Mouse (Mus musculus): ENCODE measurements at regions not wholly inside any gene's neighbourhood (a gene's known extent, or its start where the extent isn't known, plus 50 kb on each side); places are given as distances from the start of the nearest gene placed in this dataset.

GRCm38 (mm10) chr14:80247575-80247974 lies 263.7 kb downstream of the Olfm4 start:
- DNase-seq (ENCODE audit: low read depth) = no peak

- no peak for DNase-seq (ENCODE audit: low read depth)
Observed at GRCm38 (mm10) chr14:80249882-80250281, 266.0 kb downstream of the Olfm4 start.

DNA sequence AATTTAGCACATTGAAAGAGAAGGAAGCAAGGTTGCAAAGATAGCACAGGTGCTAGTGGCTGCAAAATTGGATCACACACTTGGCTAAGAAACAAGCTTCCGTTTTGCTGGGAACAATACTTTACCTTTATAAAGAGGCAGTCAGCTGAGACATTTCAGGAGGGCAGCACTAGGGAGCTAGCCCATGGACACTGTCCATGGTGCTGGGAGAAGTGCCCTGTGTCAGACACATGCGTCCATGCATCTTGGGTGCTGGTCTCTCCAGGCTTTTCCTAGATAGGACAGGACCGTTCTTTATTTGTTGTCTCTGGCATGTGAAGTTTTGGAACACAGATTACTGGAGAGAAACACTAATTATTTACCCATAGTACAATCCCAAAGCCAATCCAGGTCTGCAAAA lies 273.2 kb downstream of the Olfm4 start:
- no peak for DNase-seq (ENCODE audit: low read depth)

DNA sequence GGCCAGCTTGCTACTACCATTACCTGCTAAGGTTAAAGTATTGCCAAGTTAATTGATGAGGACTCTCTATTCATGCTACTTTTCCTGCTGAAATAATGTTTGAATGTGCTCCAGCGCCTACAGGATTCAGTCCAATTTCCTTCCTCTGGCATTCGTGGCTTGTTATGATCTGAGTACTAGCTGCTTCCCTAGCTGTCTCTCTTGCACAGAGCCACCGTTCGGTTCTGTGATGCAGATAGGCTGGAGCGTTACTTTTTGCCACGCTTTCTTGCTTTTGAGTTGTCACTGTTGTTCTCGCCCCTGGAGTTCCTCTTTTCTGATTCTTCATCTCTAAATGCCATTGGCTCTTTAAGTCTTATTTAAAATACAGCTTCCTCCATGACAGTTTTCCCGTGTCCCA lies 279.3 kb downstream of the Olfm4 start:
- DNase-seq (ENCODE audit: low read depth) = no peak

GRCm38 (mm10) chr14:80265081-80265480 lies 281.2 kb downstream of the Olfm4 start:
- no peak for DNase-seq (ENCODE audit: low read depth)

GRCm38 (mm10) chr14:80269179-80269951 lies 285.5 kb downstream of the Olfm4 start:
- peak; percentile 84 for DNase-seq (ENCODE audit: low read depth)

DNA sequence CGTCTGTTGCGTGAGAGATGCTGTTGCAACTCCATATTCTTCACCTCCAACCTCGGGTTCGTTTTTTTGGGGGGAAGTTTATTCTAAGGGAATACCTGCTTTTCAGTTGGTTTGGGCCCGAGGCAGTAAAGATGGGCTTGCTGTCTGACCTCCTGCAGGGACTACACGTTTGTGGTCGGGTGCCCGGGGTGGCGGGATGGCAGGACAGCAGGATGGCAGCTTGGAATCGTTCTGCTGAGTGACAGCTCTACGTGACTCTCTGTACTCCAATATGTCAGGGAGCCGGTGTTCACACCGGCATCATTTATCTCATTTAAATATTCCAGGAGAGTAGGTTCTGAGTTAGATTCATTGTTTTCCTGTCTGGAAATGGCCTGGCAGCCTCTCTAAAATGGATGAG lies 286.2 kb downstream of the Olfm4 start:
- no peak for DNase-seq (ENCODE audit: low read depth)

GRCm38 (mm10) chr14:80280188-80280587 lies 296.3 kb downstream of the Olfm4 start:
- no peak for DNase-seq (ENCODE audit: low read depth)

DNA sequence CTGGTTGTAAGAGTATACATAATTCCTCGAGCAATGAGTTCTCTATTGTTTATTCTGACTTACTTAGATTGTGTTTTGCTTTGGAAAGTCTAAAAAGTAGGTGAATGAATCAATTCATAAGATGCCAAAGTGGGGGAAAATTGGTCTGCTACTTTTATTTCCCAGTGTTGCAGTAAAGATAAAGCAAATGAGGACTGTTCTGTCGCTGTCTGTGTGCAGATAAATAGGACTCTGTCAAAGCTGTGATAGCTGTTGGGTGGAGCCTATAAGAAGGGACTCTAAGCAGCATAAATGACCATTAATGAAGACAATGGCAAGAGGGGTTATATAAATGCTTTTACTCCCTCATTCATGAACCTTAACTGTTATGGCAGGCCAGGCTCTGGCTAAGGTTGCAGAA lies 299.8 kb downstream of the Olfm4 start:
- no peak for DNase-seq (ENCODE audit: low read depth)

DNA sequence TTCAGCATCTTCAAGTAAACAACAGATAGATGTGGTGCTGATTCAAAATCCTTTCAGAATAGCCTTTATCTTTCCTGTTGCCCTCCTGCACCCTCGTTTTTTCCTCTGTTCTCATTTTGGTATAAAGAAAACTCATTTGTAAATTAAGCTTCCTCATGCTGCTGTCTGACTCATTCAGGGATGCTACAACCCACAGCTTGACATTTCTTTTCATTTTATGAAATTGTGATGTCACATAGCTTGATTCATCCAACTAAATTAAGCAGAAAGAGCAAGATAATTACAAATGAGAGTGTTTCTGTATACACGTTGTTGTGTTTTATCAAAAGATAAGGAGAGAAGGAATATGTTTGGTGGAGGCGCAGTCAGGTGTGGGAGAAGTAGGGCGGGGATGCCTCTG lies 307.5 kb downstream of the Olfm4 start:
- DNase-seq (ENCODE audit: low read depth) = no peak

DNA sequence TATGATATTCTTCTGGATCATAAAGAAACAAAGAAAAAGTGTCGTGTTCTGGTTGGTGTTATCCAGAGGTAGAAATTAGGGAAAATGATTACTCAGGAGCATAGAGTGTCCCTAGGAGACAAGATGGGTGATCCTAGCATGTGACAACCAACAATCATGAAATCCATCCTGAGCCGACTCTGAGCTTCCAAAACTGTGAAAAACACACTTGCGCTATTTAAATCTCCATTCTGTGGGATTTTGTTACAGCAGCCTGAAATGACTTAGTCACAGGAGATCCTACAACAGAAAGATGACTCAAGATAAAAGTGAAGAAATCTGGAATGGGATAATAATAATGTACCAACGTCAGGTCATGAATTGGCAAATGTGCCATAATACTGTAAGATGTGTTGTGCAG lies 309.5 kb downstream of the Olfm4 start:
- no peak for DNase-seq (ENCODE audit: low read depth)

DNA sequence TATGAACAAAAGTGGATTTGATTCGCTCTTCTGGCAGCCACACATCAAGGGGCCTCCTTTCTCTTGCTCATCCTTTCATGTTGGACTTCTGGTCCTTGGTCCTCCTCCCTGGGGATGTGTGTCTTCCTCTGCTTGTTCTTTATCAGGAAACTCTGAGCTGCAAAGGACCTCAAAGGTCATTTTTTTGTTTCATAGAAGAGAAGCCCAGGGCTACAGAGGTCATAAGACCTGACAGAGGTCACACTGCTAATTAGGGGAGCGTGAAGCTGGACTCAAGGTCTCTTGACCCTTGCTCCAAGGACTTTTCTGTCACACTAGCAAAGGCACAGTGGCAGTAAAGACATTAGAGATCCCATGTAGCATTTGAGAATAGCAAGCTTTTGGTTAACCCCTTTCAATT lies 345.8 kb downstream of the Olfm4 start:
- DNase-seq (ENCODE audit: low read depth) = no peak

- DNase-seq (ENCODE audit: low read depth) = no peak
Observed at GRCm38 (mm10) chr14:80362024-80362622, 378.2 kb downstream of the Olfm4 start.

DNA sequence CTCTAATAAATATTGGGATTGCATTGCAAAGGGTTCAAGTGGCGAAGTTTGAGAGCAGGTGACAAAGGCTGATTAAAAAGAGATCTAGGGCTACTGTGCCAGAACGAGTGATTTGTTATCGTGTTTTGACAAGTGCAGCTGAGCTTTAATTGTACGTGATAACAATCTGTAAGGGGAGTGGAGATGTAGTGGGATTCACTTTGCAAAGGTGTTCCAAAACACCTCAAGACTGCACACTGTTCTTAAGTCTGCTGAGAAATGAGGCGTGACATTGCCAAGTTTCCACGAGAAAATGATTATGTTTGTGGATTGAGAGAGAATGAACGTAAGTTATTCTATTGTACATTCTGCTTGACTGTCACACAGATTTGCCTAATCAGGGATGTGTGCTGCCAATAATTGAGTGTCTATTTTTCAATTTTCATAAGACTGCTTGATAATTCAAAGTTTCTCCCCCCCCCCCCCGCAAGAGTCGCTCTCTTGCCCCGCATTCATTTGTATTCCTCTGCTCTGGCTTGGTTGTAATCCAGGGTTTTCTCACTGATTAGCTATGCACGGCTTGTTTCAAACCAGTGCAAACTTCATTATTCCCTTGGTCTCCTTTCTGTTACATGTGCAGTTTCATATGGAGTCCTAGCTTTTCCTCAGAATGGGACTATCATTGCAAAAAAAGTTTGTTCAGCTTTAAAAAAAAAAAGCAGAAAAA lies 385.7 kb downstream of the Olfm4 start:
- no peak for DNase-seq (ENCODE audit: low read depth)

- DNase-seq (ENCODE audit: low read depth) = no peak
Observed at GRCm38 (mm10) chr14:80374290-80374689, 390.4 kb downstream of the Olfm4 start.

DNA sequence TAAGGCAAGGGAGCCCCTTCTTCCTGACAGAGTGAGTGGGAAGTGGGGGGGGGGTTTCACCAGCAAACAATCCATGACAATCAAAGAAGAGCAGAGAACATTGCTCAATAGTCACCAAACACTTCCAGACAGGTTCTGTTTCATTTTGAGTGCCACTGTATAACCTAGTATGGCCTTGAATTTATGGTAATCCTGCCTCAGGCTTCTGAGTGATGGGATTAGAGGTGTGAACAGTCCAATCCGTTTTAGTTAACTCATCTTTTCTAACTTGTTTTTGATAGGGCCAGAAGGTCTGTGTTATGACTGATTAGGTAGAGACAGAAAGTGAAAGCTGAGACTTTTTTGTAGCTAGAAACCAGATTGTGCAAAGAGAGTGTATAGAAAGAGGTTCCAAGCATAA lies 393.2 kb downstream of the Olfm4 start:
- DNase-seq (ENCODE audit: low read depth) = no peak

DNA sequence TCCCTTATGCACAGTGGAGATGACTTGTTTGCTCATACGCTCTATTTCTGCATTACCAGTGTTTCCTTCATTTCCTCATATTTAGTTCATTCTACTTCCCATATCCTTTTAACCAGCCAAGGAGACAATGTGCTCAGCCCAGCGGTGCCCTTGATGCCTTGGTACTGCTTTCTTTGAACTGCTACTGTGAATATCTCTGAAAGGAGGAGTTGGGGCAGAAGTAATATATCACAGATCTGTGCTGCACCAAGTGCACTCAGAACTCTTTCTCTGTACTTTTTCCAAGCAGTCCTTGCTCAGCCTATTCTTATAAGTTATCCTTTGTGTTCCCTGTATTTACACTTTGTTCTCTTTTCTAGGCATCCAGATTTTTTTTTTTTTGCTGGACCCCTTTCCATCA lies 407.5 kb downstream of the Olfm4 start:
- no peak for DNase-seq (ENCODE audit: low read depth)

DNA sequence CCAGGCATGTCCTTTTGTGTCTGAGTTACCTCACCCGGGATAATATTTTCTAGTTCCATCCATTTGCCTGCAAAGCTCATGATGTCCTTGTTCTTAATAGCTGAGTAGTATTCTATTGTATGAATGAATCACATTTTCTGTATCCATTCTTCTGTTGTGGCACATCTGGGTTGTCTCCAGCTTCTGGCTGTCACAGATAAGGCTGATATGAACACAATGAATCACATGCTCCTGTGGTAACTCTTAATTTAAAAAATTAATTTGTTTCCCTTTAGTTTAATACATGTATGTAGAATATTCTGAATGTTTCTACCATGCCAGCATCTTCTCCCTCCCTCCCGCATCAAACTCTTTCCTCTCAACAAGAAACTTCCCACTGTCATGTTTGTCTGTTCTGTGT lies 424.4 kb downstream of the Olfm4 start:
- DNase-seq (ENCODE audit: low read depth) = no peak

DNA sequence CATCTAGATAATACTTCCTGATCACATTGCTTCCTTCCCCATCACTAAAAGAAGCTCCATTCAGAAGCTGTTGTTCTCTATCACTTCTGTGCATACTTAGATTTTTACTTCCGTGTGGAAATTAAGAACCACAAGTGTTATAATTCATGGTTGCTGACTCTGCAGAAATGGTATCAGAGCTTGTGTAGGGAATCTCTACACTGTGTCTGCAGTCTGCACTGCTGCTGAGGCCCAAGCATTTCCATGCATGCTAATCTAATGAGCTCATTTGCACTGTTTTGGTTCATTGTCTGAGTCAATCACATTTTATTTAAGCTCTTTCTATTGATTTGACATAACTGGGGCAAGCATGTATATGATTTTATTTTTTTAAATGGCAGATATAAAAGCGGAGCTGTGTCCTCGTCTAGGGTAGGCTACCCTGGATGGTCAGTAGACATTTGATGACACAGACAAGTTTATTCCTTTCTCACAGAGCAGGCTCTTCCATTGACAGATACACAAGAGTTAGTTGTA lies 435.0 kb downstream of the Olfm4 start:
- no peak for DNase-seq (ENCODE audit: low read depth)

DNA sequence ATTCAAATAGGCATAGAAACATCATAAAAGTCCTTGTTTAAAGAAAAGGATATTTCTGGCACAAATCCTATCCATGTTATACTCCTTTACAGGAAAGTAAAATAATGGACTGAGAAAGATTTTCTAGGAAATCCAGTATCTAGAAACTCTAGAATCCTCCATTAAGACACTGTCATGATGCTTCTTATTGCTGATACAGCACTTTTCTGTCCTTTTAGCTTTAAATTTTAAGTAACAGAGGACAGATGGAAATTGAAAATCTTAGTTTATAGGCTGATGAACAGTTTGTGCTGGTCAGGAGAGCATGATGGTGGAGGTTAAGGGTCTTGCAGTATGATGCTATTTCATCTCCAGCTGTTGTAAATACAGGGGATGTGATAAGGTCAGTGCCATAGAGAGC lies 459.9 kb downstream of the Olfm4 start:
- DNase-seq (ENCODE audit: low read depth) = no peak

GRCm38 (mm10) chr14:80471470-80471869 lies 487.6 kb downstream of the Olfm4 start:
- DNase-seq (ENCODE audit: low read depth) = no peak

DNA sequence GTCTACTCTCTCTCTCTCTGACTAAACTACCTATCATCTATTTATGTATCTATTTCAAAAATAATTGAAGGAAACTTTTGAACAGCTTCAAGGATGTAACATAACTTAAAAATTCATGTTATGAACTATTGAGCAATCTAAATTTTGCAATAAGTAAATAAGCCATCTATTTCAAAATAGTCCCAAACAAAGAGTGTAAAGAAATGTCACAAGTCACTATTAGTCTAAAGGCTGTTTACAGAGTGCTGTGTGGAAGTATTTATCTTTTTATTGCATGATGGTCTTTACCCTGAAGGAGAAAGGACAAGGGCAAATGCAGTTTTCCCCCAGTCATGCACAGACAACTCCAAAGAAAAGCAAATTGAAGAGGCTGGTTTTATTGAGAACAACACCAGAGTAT lies 496.0 kb downstream of the Olfm4 start:
- DNase-seq (ENCODE audit: low read depth) = no peak

DNA sequence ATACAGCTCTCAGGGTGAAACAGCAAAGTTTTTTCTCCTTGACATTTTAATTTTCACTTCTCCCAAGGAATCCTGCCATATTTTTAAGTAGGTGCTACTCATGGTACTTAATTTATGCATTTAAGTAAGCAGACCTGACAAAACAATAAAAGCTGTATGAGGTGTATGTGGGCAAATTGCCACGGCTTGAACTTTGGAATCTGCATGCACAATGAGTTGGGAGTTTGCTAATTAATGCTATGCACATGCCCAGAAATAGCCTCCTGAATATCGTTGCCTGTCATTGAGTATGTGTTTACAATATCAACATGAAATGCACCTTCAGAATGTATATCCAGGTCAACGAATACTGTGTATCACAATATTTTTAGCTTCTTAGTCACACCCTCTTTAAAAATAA lies 498.9 kb downstream of the Olfm4 start:
- no peak for DNase-seq (ENCODE audit: low read depth)

Measured in 416B (cell line).